Mouse (Mus musculus) gonadal fat pad, adult 2 months (tissue): ENCODE data around the gene Crhr2. TPM values are rescaled to one million over a fixed set of nuclear protein-coding genes. Genes with fewer than 3 reads are reported as not detected.

Source experiments
- DNase-seq: peaks from one replicate; pipeline ENCODE4 v3.0.0-alpha.2; 2012; ENCODE audit warnings: low read depth
- polyA plus RNA-seq: library from polyadenylated mRNA; depleted of rRNA; stranded (reverse); fragments of >200 nt; gene quantifications from 2 replicates; pipeline ENCODE4 v1.2.3, GENCODE M21; 2012; rRNA removed

Gene Crhr2
- polyA plus RNA-seq, 1 experiment = 0.54 TPM

DNA sequence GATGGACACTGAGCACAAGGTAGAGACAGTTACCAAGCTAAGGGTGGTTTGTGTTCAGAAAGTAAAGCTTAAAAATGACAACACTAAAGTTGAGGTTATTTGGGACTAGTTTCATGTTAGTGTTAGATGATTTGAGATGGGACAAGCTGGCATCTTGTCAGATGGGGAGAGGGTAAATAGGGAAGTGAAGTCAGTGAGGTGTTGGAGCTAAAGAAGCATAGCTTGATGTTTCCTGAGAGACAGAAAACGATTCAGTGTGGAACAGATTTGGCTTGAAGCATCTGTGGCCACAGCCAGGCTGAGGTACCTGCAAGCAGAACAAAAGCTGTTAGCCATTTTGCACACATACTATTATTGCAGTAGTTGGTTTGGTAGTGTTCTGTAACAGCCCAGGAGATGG is 87.5 kb downstream of the Crhr2 start:
- no peak for DNase-seq

DNA sequence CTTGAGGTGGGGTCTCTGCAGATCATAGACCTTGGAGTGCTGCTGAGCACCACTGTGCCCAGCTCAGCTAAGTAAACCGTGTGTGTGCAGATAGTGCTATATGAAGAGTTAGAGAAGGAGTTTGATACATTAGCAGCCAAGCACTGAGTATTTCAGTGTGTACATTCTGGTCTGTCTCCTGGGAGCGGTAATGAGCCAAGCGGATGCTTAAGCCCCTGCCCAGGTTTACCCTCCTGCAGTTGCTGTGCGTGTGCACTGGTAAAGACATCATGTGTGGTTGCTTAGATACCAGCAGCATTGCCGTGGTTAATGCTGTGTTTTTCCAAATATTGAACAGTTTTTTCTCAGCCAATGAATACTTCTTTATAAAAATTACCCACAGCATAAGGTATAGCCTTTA is 88.3 kb downstream of the Crhr2 start:
- DNase-seq = no peak

- no peak for DNase-seq
These were observed 89.6 kb downstream of the Crhr2 start for GRCm38 (mm10) chr6:55043206-55043605.

Other genes with a start within 250 kb of the Crhr2 start
- gene Nod1, start 160.4 kb downstream of the Crhr2 start, polyA plus RNA-seq = 28.7 and 30.7 TPM in 2 replicates
- gene Ggct, start 140.1 kb downstream of the Crhr2 start, polyA plus RNA-seq = 8.2 and 10.3 TPM in 2 replicates
- gene Gars, start 95.0 kb downstream of the Crhr2 start, polyA plus RNA-seq = 38.8 and 43.2 TPM in 2 replicates
- 81.8 and 113 TPM in 2 replicates for gene Inmt, start 42.0 kb upstream of the Crhr2 start, polyA plus RNA-seq
- gene Mindy4, start 70.4 kb upstream of the Crhr2 start, polyA plus RNA-seq = 10.5 and 11.7 TPM in 2 replicates
- 355 and 516 TPM in 2 replicates for gene Aqp1, start 203.4 kb upstream of the Crhr2 start, polyA plus RNA-seq
- gene Ghrhr, start 243.3 kb upstream of the Crhr2 start, polyA plus RNA-seq = 1.2 and 1.8 TPM in 2 replicates